Mouse (Mus musculus) B cell, adult 62 days (primary cell): ENCODE data around the gene Olfr784. TPM values are rescaled to one million over a fixed set of nuclear protein-coding genes. Genes with fewer than 3 reads are reported as not detected.

Experiments used
- total RNA-seq: library from RNA; stranded (reverse); gene quantifications from 4 replicates; pipeline ENCODE4 v1.2.4, GENCODE M21; 2023

Olfr784 gene
- total RNA-seq: not detected in 4 replicates

DNA sequence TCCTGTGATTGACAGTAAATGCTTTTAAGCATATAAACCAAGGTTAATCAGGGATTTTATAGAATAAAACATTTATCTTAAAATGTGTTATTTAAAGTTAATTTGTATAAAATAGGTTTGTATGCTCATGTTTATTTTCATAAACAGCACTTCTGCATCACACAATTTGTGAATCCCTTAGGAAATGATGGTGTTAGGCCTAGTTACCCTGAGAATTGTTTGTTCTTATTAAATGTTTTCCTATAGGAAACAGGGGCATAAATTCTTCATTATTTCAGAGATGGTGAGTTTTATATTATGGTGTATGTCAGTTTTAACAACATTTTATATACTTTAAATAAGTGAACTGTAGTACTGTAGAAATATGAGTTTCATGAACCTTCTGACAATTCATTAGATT lies at the start of gene Olfr784:
Gene Olfr784 (plus strand): TSS at position 301 of the 400 bp plus-strand sequence.

GRCm38 (mm10) chr10:129348550-129348949 lies 35.3 kb upstream of the Olfr784 start, which contains the start of gene Olfr782:
Gene Olfr782, plus strand, starts transcription at chr10:129348850.

DNA sequence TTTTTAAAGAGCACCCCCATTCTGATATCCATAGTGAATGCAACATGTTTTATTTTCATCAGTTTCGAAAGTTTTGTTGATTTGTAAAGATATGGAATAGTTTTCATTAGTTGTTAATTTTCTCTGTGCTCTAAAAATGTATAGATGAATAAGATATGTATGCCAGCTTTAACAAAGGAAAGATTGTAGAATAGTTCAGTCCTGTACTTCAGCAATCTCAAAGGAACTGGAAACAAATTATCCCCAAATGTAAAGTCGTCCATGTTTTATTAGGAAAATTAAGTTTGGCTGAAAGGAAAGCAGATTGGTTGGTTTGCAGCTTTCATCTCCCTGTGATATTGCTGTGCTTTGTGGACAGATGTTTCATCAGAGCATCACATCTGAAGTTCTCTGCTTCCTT lies 21.2 kb downstream of the Olfr784 start, which contains the start of gene Olfr785:
Gene Olfr785 (plus strand): TSS at position 301 of the 400 bp plus-strand sequence.

GRCm38 (mm10) chr10:129427006-129427405 lies 43.1 kb downstream of the Olfr784 start, which contains the start of gene Olfr786:
Gene Olfr786, plus strand, starts transcription at chr10:129427306.

Other genes starting within 250 kb of the Olfr784 start
- gene Olfr770, start 245.1 kb upstream of the Olfr784 start, total RNA-seq: not detected in 4 replicates
- not detected in 4 replicates for gene Olfr771, start 219.3 kb upstream of the Olfr784 start, total RNA-seq
- not detected in 4 replicates for gene Olfr772, start 206.2 kb upstream of the Olfr784 start, total RNA-seq
- not detected in 4 replicates for gene Olfr773, start 196.7 kb upstream of the Olfr784 start, total RNA-seq
- gene Olfr774, start 147.9 kb upstream of the Olfr784 start, total RNA-seq: not detected in 4 replicates
- not detected in 4 replicates for gene Olfr775, start 135.7 kb upstream of the Olfr784 start, total RNA-seq
- not detected in 4 replicates for gene Olfr776, start 125.0 kb upstream of the Olfr784 start, total RNA-seq
- not detected in 4 replicates for gene Olfr777, start 112.6 kb upstream of the Olfr784 start, total RNA-seq
- gene Olfr780, start 66.0 kb upstream of the Olfr784 start, total RNA-seq: not detected in 4 replicates
- gene Olfr781, start 55.2 kb upstream of the Olfr784 start, total RNA-seq: not detected in 4 replicates
- not detected in 4 replicates for gene Olfr782, start 35.2 kb upstream of the Olfr784 start, total RNA-seq
- gene Olfr785, start 21.3 kb downstream of the Olfr784 start, total RNA-seq: not detected in 4 replicates
- gene Olfr786, start 43.2 kb downstream of the Olfr784 start, total RNA-seq: not detected in 4 replicates
- not detected in 4 replicates for gene Olfr787, start 77.8 kb downstream of the Olfr784 start, total RNA-seq
- not detected in 4 replicates for gene Olfr788, start 86.9 kb downstream of the Olfr784 start, total RNA-seq
- 0.12 TPM in 1 of 4 replicates, not detected in the others for gene Olfr789, start 100.7 kb downstream of the Olfr784 start, total RNA-seq
- gene Olfr790, start 114.4 kb downstream of the Olfr784 start, total RNA-seq: not detected in 4 replicates
- gene Olfr791, start 137.7 kb downstream of the Olfr784 start, total RNA-seq: not detected in 4 replicates
- gene Olfr792, start 155.1 kb downstream of the Olfr784 start, total RNA-seq: not detected in 4 replicates
- gene Olfr794, start 183.6 kb downstream of the Olfr784 start, total RNA-seq: not detected in 4 replicates
- gene Olfr796, start 228.5 kb downstream of the Olfr784 start, total RNA-seq: not detected in 4 replicates
- gene Olfr798, start 243.9 kb downstream of the Olfr784 start, total RNA-seq: not detected in 4 replicates